Mouse (Mus musculus) mouse embryonic stem cell (cell line): ENCODE results near the gene Clybl.

Experiments used
- in situ Hi-C, 2 experiments: fragments of 300-500 bp; cut with MboI; formaldehyde crosslinking; loops; 1 replicate in 1 of 2; 3 replicates in 1 of 2; pipeline ENCODE4 v1.14.3; 2019 to 2020; ENCODE audit warnings: low sequenced_read_pairs in 2 of 2, low pct_unique_long_range_greater_than_20kb in 1 of 2, mixed read lengths in 1 of 2; ENCODE audit not compliant: unreplicated experiment in 1 of 2

The Clybl gene

DNA sequence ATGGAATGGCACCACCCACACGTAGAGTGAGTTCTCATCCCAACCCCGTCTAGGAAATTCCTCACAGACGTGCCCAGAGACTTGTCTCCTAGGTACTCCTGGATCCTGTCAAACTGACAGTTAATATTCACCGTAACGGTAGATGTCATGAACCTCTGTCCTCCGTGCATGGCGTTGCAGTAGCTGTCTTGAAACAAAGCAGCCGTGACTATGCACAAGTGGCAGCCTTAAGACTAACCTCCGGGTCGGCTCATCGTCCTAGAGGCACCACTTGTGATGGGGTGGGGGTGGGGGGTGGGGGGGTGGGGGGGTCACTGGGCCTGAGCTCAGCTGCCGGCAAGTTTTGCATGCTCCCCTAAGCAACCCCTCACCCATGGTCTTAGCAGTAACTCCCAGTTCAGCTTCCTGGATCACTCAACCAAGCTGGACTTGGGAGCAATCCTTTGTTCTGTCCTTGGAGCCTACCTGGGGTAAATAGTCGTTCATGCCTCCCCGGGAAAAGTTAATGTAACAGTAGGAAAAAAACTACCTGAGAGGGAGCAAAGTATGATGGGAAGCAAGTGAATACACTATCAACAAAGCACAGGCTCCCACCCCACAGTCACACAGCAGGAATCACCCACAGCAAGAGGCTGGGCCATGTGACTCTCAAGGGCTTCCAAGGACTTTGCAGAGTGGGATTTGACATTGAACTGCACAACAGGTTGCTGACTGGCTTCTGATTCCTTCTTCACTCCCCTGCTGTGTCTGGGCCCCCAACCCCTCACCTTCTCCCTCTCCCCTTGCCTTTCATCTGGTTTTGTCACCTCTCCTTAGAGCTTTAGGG, 150.3 kb downstream of the Clybl start:
- in situ Hi-C loops = no loop called here

DNA sequence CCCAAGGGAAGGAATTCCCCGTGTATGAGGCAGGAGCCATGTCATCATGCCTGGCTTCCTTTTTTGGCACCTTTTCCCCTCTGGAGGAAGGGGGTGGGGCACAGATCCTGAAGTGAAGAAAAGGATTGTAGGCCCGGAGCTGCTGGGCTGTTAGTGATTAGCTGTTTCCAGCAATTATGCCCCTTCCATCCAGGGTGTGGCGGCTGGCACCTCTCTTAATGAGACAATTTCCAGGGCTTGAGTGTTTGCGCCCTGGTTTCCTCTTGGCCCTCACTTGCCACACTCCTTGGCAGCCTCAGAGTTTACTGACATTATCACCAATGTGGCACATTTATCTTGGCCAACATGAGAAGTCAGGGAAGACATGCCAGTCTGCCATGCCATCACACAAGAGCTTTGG, 155.5 kb downstream of the Clybl start:
- in situ Hi-C loops = no loop called here

DNA sequence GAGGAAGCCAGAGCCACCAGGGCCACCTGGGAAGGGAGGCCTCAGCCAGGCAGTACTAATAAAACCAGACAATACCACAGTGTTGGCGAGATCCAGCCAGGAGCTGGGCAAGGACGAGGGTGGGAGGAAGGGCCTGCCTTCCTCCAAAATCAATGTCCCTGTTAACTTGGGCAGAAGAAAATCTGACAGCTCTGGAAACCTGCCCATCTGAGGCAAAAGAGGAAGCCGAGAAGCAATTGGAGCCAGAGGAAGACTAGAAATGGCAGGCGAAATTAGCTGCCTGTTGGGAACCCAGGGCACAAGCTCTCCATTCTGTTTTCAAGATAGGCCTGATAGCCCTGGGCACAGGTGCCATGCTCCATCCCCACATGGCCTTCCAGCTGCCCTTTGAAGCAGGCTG, 157.3 kb downstream of the Clybl start:
- in situ Hi-C loops = no loop called here

DNA sequence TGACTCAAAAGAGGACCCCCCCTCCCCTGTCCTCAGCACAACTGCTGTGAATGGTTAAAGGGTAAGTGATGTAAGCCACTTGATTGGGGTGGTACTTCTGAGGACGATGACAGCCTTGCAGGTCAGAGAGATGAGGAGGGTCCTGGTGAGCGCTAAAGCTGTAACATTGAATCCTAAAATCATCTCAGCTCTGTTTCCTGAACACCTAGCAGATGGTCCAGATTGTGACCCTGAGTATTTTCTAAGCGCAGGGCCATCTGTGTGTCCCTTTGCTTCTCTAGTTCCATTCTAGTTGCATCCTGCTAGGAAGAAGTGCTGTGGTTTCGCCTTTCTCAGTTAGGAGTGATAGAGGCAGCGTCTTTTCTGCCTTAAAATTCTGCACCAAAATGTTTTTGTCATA, 158.6 kb downstream of the Clybl start:
- in situ Hi-C loops = no loop called here

DNA sequence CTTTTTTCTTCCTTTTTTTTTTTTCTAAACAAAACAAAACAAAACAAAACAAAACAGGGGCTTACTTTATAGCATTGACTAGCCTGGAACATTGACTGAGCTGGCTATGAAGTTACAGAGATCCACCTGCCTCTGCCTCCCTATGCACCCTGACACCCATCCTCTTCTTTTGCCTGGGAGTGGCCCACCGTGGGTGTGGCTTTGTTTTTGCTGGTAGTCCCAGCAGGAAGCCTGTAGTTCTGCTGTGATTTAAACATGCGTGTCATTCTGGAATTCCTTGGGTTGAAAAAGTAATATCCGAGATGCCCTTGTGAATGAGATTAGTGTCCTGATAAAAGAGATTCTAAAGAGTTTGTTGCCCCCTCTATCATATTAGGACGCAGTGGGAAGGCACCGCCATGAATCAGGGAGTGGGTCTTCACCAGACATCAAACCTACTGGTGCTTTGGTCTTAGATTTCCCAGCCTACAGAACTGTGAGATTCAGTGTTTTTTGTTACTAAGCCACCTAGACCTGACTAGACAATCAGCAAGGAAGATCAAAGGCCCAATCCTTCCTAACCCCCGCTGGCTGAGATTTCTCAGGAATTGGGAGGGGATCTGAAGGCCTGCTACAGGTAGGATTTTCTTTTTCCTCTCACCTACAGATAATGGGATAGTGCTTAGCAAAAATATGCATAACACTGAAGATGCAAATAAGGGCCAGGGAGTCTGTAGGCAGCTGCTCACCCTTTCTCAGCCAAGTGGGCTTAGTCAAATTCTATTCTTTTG, 160.3 kb downstream of the Clybl start:
- in situ Hi-C loops = no loop called here

DNA sequence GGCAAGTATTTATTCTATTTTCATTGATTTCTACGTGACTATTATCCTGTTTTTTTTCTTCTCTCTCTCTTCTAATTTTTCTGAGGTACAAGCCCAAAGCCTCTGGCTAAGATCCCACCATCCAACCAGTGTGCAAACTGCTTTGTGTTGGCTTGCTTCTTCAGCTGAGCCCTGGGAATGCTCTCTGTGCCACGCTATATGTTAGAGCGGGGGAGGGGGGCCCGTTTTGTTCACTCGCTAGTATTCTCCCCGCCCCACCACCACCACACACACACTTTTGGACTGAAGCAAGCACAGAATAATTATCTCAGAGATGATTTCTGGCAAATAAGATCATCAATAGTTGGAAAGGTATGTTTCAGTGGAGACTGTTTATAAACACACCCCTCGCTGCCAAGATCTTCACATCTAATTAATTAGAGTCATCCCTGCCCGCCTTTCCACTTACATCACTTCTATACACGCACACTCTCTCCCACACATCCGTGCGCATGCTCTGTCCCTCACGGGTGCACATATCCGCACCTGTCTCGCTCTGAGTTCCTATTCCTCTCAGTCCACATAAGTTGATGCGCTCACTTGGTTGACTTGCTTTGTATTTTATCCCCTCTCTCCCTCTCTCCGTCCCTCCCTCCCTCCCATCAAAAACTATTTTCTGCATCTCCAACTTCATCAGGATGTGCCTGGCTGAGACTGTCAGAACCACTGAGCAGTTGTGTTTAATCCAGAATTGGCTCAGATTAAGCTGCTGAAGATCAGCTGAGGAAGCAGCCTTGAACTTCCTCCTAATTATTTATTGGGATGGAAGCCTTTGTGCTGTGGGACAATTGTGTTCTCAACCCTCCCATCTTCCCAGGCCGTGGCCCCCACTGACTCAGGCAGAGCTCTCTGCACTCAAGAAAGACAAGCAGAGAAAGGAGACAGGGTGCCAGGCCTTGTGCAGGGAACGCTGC, 163.0 kb downstream of the Clybl start:
- in situ Hi-C loops = no loop called here

DNA sequence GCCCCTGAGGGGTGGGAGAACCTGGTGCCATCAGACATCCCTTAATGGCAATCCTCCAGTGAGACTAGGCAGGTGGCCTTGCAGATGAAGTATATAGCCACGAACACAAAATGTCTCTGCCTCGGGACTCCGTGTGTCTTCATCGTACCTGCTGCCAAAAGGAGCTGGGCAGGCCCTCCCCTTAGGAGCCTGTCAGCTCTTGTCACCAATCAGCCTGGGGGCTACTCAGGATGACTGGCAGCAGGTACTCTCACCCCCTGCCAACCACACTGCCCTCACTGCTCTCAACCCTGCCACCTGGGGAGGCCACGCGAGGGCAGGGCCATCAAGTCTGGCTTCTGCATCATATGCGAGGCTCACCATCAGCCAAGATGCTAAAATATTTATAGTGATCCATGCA, 166.6 kb downstream of the Clybl start:
- in situ Hi-C loops = no loop called here

DNA sequence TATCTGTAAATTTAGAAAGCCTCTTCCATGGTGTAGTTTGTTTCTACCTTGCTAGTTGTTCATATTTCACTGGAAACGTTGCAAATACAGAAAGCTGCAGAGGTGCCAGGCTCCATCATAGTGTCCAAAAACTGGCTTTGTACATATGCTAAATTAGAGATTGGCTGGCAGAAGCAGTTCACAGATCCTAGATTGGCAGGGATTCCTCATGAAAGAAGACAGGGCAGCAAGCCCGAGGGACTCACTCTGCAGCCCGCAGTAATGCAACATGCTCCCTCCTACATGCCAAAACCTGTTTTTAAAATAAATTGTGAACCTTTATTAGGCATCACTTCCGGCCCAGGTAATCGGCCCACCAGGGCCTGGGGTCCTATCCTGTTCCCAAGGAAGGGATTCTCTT, 167.8 kb downstream of the Clybl start:
- in situ Hi-C loops = no loop called here

DNA sequence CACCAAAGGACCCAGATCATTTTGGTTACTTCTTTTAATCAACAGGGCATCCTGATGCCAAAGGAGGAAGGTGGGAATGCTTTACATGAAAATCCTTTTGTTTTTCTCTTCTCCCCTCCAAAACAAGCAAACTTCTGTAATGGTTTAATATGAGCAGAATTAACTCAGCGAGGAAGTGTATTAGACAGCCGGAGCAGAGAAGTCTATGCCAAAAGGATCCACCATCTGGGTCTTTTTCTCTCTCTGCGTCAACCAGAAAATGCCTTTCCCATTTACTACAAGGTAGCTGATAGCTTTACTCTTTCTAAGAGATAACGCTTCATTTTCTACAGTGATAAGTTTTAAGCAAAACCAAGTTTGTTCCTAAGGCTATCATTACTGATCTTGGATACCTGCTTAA, 168.3 kb downstream of the Clybl start:
- in situ Hi-C loops = no loop called here

DNA sequence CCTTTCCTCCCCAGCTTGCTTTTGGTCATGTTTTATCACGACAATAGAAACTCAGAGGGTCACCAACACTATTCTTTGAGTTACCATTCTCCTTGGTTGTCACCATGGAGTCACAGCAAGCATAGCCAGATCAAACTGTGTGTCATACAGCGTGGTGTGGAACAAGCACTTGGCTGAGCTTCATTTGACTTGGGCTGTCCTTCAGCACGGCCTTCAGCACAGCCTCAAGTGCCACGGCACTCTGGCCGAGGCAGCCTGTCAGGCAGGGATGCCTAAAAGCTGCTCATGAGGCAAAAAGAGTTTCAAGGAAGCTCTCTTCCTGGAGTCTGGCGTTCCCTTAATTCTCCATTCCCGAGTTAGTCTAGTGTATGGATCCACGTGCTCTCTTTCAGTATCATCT, 169.3 kb downstream of the Clybl start:
- in situ Hi-C loops = no loop called here

DNA sequence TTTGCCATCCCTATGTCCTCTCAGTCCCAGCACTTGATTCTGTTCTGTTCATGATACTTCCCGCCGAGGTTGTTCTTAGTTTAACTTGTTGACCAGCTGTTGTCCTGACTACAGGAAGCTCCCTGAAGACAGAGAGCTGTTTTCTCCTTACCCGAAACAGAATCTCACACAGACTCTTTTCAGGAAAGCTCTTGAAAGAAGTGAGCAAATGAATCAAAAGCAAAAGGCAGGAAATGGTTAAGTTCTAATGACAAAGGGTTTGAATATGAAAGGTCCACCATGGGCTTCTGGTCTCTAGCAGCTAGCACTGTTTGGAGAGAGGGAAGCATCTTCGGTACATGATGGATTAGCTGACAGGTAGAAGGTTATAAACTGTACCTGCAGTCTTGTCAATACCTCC, 175.8 kb downstream of the Clybl start:
- in situ Hi-C loops = no loop called here

DNA sequence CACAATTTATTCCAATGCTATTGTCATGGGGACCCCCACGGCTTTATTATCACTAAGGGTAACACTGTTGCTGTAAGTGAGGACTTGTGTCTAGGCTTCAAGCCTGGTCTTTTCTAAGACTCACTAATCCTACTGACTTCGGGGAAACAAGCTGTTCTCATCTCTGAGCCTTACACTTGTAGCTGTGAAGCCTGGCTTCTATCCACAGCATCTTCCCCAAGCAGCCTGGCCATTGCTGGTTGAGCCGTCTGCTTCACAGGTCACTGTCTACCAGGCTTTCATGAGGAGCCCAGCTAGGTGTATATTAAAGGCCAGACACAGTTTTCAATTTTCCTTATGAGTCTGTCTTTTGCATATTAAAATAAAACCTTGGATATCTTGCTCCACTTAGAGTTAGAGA, 177.1 kb downstream of the Clybl start:
- in situ Hi-C loops = no loop called here

DNA sequence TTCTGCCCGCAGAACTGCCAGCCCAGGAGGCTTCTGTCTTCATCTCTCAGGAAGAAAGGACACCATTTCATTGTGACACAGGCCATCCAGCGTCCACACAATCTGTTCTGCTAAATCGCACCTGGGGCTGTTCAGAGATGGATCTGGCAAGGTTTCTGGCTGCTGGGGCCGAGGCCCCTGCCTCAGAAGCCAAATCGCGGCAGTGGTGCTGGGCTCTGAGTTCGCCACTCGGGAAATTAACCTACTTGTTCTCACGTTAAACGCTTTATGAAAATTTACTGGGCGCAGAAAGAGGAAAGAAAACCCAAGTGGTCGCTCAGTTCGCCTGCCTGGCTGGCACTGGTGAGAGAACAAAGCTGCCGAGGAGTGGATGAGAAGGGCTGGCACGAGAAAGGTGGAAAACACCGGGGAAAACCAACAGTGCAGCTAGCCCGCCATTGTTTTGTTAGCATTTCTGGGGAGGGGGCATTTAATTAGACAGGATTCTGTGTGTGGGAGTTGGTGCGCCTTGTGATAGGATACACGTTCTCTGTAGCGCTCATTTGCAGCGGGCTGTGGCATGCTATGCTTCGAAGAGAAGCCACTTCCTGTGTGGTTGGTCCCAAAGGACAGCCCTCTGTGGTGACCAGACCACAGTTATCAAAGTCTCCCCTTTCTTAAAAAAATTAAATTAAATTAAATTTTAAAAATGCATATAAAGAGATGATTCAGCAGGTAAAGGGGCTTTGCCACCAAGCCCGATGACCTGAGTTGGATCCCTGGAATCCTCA, 177.8 kb downstream of the Clybl start:
- in situ Hi-C loops = no loop called here

DNA sequence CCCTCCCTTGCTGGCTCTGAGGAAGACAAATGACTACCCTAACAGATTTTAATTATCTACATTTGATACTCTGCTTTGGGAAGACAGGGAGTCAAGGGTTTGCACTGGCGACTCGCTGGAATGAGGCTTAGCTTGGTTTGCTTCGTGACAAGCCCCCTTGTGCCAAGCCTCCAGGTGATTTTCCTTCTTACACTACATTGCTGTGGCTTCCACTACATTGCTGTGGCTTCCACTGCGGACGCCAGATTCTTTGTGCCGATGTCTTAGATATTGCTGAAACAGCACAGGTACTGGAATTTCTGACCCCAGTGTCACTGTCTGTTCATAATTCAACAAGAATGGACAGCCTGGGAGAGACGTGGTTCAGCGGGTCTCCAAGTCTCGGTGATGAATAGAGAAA, 180.3 kb downstream of the Clybl start:
- in situ Hi-C loops = no loop called here

DNA sequence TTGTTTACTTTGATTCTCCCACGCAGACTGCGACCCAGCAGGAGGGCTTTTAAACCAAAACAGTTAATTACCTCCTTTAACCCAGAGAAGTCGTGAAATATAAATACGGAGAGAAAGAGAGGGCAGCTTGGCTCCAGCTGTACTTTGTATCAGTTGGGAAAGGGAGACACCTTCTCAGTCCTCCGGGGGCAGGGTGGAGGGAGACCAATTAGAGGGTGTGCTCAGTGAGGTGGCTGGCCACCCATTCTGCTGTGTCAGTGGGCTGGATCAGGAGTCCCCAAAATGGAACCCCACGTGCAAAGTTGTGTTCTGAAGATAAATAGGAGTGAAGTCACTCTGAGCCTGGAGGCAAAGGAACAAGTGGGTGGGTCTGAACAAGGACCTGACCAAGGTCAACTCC, 181.7 kb downstream of the Clybl start:
- in situ Hi-C loops = no loop called here

DNA sequence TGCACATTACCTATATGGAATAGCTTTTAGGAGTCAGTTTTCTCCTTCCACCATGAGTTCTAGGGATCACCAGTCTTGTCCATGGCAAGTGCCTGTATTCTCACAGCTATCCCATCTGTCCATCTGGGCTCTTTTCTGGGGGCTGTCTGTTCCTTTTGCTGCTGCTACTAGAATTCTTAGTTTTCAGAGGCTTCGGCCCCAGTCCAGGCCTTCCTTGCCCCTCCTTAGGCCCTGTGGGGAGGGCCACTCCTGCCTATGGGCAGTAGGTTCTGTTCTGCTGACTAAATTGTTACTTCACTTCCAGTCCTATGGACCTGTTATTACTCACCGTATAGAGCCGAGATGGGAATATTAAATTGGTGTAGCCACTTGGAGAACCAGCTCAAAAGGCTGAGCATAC, 182.5 kb downstream of the Clybl start:
- in situ Hi-C loops = no loop called here

DNA sequence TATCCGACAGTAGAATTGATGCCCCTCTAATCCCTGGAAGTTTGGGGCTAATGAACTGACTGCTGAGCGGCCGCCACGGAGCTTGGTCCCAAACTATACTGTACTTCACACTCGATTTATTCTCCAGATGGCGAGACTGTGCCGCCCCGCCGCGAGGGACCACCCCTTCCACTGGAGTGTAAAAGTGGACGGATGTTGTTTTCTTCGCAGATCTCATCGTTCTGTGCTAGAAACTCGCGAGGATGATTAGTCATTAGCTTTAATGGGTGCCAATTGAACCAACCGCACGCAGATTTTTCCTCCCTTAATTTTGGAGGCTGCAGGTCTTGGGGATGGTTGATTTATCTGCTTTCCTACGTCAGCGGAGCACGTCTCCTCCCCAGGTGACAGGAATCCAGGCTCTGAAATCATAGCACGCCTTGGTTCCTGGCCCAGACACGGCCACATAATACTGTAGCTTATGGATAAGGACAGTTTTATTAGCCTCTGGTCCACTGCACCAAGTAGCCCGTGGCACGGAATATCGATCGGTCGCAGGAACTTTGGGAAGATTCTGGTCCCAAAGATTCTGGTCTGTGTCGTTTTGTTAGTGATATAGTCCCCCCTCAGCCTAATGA, 185.9 kb downstream of the Clybl start:
- in situ Hi-C loops = no loop called here

DNA sequence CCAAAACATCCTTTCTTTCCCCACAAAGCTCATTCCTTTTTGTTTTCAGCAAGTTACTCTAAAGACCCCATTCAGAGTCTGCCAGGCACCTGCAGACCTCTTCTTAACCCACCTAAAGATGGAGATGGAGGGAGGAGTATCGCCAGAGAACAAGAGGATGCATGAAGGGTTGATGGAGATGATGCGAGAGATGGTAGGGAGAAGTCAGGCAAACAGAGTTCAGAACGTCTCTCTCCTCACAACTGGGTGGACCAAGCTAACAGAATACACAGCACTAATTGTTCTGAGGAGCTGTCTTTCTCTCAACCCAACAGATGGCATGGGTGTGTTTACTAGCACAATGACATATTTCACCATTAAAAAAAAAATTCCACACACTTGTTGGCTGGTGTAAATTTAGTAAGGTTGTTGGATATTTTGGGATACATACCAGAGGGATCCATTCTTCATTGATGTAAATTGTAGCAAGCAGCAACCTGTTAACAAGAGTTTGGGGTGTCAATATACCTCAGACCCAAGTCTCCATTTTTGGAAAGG, 186.4 kb downstream of the Clybl start:
- in situ Hi-C loops = no loop called here
